Mouse (Mus musculus): ENCODE measurements around the gene Mgat5.

GRCm38 (mm10) chr1:127213434-127213833 is 8.6 kb downstream of the Mgat5 start:
- no peak for TF ChIP-seq MAX (IDR thresholded peaks at IDR 0.05; ENCODE audit: low read depth)
- no peak for TF ChIP-seq POLR2A (IDR thresholded peaks at IDR 0.05; ENCODE audit: insufficient read length, low read depth)
- no peak for TF ChIP-seq TCF12 (IDR thresholded peaks at IDR 0.05; ENCODE audit: insufficient read depth, poor library complexity, severe bottlenecking)
- TF ChIP-seq E2F4 (IDR thresholded peaks at IDR 0.05; ENCODE audit: insufficient read depth) = no peak
